Mouse (Mus musculus) lung, postnatal 0 days (tissue): ENCODE measurements around the gene Chd3.

Experiments used
- CTCF ChIP-seq: IDR thresholded peaks from 2 replicates; pipeline ENCODE4 v1.5.1; 2016; ENCODE audit warnings: antibody characterized with exemption, mild to moderate bottlenecking
- EP300 ChIP-seq: IDR thresholded peaks from 2 replicates; pipeline ENCODE4 v1.6.1; 2016; ENCODE audit warnings: antibody characterized with exemption, mild to moderate bottlenecking, control low read depth

- no peak for TF ChIP-seq CTCF
- TF ChIP-seq EP300 = no peak
Observed at GRCm38 (mm10) chr11:69297799-69298198, 71.4 kb downstream of the Chd3 start.
